Mouse (Mus musculus) retina, adult 2 months (tissue): ENCODE measurements around the gene Hist1h1d.
"Not testable (repeated sequence)": the region's sequence is repeated elsewhere in the genome, so short reads cannot be mapped to it uniquely, and the experiment has no call there.

Experiments
- DNase-seq: peaks from one replicate; pipeline ENCODE4 v3.0.0-alpha.2; 2012; ENCODE audit warnings: low read depth, low spot score

Gene Hist1h1d

DNA sequence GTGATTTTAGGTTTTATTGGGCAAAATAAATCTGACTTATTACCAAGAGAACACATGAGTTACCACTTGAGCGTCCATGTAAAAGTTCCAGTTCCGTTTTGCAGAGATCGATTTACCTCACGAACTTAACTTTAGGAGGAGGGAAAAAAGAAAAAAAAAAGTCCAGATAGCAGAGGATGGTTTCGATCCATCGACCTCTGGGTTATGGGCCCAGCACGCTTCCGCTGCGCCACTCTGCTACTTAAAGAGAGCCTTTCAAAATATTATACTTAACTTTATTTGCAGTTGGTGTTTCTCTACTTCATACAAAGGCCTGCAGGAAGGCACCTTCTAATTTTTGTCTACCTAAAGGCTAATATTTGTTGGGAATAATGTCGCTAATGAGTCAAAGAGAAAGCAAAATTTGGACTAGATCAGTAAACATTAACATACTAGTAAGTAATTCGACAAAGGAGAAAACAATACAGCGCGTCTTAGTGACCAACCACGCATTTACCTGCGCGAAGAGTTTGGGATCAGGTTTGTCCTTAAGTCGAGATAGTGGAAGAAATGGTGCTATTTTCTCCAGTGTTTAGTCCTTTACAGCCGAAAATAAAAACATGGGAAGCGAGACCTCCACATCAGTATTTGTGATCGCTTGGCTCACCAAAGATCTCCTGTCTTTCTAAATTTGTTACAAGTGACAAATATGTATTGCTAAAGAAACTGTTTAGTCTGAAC lies 22.7 kb upstream of the Hist1h1d start:
- no peak for DNase-seq

DNA sequence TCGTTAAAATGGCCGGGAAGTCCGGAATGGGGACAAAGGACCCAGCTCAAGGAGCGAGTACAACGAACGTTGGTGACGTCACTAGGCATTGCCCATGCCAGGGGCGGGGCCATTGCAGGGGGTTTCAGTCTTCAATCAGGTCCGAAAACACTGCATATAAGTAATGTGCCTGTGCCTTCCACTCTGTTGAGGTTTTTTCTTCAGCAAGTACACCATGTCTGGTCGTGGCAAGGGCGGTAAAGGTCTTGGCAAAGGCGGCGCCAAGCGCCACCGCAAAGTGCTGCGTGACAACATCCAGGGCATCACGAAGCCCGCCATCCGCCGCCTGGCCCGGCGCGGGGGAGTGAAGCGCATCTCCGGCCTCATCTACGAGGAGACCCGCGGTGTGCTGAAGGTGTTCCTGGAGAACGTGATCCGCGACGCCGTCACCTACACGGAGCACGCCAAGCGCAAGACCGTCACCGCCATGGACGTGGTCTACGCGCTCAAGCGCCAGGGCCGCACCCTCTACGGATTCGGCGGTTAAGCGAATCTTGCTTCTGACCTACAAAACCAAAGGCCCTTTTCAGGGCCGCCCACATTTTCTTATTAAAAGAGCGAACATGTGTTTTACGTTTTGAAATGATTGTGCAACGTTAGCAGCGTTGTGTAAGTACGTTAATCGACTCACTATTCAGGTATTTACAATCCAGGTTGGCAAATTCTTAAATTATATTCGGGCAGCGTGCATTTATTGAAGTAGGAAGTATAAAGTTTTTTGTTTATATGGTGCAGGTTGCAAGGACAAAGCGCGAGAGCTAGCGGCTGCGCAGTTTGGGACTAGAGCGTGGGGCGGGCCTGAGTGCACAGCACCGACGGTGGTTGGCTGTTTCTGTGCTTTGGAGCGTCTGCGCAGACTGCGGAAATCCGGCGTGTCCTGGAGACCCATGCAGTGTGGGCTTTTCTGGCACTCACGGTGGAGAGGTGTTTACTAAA lies 21.9 kb upstream of the Hist1h1d start, which contains the start of gene Hist1h4h:
TSS of gene Hist1h4h (plus strand) at position 150 of the 975 bp plus-strand sequence.
- peak; percentile 89 for DNase-seq

DNA sequence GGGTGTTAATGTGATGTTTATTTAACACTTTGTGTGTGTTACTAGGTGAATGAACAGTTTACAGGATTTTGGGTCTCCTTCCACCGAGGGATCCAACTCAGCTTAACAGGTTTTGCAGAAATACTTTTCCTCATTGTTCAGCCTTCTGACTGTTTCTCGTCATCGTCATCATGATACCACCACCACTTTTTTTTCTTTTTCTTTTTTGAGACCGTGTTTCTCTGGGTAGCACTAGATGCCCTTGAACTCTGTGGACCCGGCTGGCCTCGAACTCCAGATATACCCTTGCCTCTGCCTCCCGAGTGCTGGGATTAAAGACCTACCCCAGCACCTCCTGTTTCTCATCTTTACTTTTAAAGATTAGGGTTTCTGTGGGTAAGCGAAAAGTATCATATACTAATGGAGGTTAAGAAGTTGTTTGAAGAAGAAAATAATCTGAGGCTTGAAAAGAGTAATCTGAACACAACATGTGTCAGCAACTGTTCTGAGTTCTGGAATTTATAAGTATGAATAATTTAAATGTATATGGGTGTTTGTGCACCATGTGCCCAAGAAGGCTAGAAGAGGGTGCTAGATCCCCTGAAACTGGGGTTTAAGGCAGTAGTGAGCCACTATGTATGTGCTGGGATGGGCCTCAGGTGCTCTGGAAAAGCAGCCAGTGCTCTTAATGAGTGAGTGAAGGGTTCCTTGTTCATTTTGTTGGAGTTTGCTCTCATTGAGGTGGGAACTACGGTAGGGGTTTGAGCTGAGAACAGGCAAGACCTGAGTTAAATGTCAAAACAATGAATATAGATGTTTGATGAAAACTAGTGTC lies 20.6 kb upstream of the Hist1h1d start:
- DNase-seq, result no peak

DNA sequence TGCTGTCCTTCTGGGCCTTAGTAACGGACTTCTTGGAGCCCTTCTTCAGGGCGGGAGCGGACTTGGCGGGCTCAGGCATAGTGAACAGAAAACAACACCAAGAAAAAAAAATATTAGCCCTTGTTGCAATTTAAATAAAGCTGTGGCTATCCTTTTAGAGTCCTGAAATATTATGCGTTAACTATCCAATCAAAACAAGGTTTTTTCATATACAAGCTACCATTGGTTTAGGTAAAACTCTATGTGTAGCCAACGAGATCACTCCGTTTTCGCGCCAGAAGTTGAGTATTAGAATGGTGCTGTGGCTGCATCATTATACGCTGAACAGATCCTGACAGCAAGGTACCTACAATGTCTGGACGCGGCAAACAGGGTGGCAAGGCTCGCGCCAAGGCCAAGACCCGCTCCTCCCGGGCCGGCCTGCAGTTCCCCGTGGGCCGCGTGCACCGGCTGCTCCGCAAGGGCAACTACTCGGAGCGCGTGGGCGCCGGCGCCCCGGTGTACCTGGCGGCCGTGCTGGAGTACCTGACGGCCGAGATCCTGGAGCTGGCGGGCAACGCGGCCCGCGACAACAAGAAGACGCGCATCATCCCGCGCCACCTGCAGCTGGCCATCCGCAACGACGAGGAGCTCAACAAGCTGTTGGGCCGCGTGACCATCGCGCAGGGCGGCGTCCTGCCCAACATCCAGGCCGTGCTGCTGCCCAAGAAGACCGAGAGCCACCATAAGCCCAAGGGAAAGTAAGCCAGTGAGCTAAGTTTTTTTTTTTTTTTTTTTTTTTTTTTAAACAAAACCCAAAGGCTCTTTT lies 19.3 kb upstream of the Hist1h1d start, which contains the start of gene Hist1h2af:
TSS of gene Hist1h2af (plus strand) at position 347 of the 808 bp plus-strand sequence.
- DNase-seq, result not testable (repeated sequence)

DNA sequence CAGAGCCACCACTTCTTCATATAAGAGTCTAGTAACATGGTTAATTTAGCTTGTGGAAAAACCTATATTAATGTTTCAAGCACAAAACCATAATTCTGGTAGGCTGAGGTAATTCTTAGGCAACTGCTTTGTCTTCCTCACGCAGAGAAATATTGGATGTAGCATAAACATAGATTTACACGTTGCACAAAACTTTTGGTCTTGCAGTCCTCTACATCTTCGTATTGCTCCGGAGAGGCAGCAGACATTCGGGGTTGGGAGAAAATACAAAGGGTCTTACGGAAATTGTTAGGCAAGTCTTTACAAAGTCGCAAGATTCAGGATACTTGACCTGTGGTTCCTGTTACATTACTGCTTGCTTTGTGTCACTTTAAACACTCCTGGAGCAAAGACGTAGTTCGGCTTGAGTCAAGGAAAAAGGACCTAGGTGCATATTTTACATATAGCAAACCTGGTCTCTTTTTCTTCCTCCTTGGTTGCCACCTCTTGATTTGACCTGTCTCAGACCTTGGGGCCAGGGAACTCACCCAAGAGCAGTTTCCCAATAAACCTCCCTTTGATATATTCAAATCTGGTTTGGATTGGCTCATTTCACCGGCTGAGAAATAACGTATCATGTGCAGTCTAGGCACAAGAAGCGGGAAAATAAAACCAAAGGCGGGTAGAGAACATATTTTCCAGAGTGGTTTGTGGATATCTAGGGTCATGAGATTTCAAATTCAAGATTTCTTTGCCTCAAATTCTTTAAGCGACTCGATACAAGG lies 18.5 kb upstream of the Hist1h1d start:
- no peak for DNase-seq

DNA sequence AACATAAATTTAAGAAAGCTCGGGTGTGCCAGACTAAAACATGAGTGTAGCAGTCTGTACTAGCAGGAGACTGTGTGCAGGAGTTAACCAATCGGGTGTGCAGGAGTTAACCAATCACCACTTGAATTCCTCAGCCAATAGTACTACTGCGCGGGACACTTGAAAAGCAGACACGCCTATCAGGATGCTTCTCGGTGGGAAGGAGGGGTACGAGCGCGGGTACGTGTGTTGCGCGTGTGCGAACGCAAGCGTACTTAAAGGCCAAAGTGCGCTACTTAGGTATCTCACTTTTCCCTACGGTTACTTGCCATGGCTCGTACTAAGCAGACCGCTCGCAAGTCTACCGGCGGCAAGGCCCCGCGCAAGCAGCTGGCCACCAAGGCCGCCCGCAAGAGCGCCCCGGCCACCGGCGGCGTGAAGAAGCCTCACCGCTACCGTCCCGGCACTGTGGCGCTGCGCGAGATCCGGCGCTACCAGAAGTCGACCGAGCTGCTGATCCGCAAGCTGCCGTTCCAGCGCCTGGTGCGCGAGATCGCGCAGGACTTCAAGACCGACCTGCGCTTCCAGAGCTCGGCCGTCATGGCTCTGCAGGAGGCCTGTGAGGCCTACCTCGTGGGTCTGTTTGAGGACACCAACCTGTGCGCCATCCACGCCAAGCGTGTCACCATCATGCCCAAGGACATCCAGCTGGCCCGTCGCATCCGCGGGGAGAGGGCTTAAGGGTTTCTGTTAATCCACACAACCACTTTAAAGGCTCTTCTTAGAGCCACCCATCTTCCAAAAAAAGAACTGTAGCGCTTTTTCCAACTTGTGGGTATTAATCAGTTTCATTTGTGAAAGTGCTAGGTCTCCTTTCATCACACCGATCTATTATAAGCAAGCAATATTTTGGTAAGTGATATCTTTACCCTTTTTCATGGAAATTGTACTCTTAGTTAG lies 17.7 kb upstream of the Hist1h1d start, which contains the start of gene Hist1h3g:
TSS of gene Hist1h3g (plus strand) at position 286 of the 939 bp plus-strand sequence.
- peak; percentile 79 for DNase-seq

DNA sequence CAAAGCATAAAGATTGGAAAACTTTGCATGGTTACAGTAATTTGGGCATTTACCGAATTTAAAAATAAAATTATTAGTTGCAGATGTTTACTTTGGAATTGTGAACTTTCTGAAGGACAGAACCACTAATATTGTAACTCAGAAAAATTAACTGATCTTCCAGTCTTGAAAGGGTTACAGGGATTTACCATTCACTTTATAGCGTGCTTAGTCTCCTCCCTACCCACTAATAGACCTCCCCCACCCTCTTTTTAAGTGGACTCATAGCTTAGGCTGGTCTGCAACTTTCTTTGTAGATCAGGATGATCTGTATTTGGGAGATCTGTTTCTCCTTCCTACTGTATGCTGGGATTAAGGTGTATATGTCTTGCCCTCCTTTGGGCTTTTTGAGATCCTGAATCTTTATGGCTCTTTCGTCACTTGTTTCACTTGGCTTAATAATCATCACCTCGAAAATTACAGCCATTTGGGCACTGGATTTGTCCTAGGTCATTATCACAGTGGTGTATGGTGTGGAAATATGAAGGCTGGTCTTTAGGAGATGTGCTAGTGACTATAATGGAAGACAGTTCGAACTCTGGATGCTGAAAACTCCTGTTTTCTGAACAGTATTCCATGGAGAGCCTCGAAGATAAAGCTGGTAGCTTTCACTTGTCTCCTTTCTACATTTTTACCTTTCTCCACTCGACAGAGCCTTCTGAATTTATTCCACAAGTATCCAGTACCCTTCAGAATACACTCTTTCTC lies 16.8 kb upstream of the Hist1h1d start:
- DNase-seq, result no peak

DNA sequence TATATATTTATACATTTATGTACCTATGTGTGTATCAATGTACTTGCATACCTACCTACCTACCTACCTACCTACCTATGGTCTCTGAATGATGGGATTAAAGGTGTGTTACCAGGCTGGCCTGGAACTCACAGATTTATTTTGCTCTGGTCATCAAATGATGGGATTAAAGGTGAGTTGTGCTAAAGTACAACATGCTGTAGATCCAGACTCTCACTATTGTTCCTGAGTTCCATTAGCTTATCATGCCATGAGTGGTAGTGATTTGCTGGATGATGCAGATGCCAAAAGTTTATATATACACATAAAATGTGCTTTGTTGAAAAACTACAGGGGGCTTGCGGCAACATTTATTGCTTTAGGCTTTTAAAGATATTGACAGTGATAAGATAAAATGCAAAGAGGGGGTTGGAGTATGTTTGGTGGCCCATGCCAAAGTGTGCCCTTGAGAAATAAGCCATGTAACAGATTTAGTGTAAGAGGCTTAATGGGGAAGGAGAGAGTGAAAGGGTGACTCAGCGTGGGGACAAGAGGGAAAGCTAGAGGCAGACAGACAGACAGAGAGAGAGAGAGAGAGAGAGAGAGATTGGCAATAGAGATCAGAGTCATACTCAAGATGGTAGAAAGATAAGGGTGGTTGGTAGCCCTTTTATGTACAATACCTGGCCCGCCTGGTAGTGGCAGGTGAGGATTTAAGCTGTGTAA lies 15.9 kb upstream of the Hist1h1d start:
- no peak for DNase-seq

DNA sequence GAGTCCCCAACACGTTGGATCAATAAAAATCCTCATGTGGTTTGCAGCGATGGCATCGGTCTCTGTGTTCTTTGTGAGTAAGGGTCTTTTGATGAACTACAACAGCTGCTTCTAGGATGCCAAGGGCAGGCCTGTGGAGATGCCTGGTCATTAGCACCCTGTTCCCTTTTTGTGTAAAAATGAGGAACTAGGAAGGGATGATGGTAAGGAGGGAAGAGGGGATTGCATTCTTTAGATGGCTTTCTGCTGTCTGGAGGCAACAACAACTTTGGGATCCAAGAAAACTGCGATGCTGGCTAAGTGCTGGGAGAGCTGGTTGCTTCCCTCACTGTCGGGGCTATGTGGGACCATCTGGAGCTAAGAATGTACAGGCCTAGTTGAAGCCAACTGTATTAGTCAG lies 14.8 kb upstream of the Hist1h1d start:
- no peak for DNase-seq

DNA sequence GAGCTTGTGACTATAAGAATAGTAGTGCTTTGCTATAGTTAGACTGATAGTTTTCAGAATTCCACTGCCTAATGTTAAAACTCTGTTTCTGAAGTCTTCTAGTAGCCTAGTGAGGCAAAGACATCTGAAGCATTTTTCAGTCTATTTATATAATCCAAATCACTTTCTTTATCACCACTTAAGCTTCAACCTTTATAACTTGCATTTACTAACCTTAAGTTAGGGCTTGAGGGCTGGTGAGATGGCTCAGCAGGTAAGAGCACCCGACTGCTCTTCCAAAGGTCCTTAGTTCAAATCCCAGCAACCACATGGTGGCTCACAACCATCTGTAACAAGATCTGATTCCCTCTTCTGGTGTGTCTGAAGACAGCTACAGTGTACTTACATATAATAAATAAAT lies 13.2 kb upstream of the Hist1h1d start:
- DNase-seq, result not testable (repeated sequence)

DNA sequence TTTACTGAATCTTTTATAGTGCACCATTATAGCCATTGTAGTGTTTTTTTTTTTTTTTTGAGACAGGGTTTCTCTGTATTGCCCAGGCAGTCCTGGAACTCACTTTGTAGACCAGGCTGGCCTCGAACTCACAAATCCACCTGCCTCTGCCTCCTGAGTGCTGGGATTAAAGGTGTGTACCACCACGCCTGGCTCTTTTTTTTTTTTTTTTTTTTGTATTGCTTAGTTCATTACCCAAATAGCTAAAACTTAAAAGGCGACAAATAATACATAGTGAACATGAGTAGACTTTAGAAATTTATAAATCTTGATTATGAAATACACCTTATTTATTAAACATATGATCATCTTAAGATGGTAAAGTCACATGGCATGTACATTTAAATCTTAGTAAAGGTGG lies 11.6 kb upstream of the Hist1h1d start:
- DNase-seq, result no peak

DNA sequence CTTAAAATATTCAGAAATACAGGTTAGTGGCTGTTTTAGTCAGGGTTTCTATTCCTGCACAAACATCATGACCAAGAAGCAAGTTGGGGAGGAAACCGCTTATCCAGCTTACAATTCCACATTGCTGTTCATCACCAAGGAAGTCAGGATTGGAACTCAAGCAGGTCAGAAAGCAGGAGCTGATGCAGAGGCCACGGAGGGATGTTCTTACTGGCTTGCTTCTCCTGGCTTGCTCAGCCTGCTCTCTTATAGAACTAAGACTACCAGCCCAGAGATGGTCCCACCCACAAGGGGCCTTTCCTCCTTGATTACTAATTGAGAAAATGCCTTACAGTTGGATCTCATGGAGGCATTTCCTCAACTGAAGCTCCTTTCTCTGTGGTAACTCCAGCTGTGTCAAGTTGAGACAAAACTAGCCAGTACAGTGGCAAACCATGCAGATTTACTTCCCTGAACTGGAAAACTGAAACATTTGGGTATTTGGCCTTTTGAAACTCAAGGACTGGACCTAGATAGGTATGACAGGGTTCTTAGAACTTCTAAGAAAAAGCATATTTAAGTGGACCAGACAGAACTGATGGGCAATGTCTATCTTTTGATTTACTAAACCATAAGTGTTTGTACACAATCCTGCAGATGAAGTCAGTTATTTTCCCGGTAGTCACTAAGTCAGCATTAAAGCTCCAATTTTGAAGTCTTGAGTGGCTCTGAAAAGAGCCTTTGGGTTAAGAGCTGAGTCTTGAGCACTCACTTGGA lies 10.7 kb upstream of the Hist1h1d start:
- not testable (repeated sequence) for DNase-seq

DNA sequence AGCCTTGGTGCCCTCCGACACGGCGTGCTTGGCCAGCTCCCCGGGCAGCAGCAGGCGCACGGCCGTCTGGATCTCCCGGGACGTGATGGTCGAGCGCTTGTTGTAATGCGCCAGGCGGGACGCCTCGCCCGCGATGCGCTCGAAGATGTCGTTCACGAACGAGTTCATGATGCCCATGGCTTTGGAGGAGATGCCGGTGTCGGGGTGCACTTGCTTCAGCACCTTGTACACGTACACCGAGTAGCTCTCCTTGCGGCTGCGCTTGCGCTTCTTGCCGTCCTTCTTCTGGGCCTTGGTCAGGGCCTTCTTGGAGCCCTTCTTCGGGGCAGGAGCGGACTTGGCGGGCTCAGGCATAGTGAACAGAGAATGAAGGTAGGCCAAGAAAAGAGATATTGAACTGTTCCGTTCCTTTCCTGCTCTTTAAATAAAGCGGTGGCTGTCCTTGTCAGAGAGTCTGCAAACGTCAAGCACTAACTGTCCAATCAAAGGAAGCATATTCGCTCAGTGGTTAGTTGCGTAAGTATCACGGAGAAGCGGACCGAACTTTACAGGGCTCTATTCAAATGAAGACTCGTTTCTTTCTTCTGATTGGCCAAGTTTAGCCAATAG lies 10.0 kb upstream of the Hist1h1d start, which contains the start of gene Hist1h2bh:
TSS of gene Hist1h2bh (minus strand) at position 394 of the 609 bp plus-strand sequence.
- not testable (repeated sequence) for DNase-seq

DNA sequence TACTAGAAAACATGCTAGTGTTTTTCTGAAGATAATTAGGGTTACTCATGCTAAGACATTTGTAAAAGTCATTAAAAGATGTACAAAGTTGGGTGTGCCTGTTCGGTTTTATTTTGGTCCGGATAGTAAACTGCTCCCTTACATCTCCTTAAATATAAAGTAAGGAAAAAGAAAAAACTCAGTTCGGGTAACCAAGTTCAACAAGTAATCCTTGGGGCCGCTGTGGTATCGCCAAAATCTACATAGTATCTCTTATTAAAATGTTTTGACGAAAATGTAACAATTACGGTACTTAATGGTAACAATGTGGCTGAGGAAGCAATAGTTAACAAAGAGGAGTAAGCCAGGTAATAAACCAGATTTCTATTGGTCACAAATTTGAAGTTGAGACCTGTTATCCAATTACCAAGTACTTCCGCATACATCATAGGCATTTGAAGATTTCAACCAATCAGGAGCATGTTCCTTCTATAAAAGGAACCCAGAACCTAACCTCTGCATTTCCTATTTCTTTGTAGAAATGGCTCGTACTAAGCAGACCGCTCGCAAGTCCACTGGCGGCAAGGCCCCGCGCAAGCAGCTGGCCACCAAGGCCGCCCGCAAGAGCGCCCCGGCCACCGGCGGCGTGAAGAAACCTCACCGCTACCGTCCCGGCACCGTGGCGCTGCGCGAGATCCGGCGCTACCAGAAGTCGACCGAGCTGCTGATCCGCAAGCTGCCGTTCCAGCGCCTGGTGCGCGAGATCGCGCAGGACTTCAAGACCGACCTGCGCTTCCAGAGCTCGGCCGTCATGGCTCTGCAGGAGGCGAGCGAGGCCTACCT lies 8.9 kb upstream of the Hist1h1d start, which contains the start of gene Hist1h3f:
TSS of gene Hist1h3f (plus strand) at position 88 of the 822 bp plus-strand sequence.
- peak; percentile 90 for DNase-seq

DNA sequence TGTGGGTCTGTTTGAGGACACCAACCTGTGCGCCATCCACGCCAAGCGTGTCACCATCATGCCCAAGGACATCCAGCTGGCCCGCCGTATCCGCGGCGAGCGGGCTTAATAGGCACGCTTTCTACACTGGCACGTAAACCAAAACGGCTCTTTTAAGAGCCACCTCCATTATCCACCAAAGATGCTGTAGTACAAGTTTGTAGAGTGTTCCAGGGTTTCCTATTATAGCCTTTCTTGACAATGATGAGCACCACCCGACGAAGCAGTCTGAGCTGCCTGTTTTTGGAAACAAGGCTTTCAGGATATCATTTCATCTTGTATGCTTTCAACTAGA lies 8.3 kb upstream of the Hist1h1d start:
- DNase-seq, result not testable (repeated sequence)
